In genomic region chr4:84528358-84528757, GRCm38 (mm10) we compare ENCODE assay signal across 24 mouse cellular contexts.
DNase-seq lines count a peak whose midpoint lies in the region; ATAC-seq and TF ChIP-seq lines count a peak whose summit lies in the region.
"Had no signal": no experiment of that assay in that cellular context is flagged by ENCODE, and none has a peak within 500 bp of the region (broad histone marks: within the 10 kb centered on the region; RNA-seq: fewer than 3 reads in every experiment).

No protein-coding gene starts in this region.

- peaks cover 26% of the 10 kb centered on the region for H3K4me1 ChIP-seq in forebrain, embryonic 14.5 days (ENCODE audit: control insufficient read depth, insufficient read depth, low read length)
- peaks cover 10% of the 10 kb centered on the region; the same call in 1 of the 2 replicates for H3K4me1 ChIP-seq in forebrain, embryonic 11.5 days (replicated peaks; ENCODE audit: control insufficient read depth, insufficient read depth, low read length)
- H3K4me1 ChIP-seq in ES-Bruce4 (ENCODE audit: control insufficient read depth, insufficient read depth, low read length), result peaks cover 1% of the 10 kb centered on the region

- 14% methylated on average over 2 of the region's 2 CpGs for WGBS in forebrain, embryonic 14.5 days
- 27% methylated on average over 2 of the region's 2 CpGs for WGBS in forebrain, embryonic 11.5 days

- no peak overlapping the region for H3K27ac ChIP-seq in forebrain, embryonic 14.5 days (ENCODE audit: low read depth, low read length)
- H3K27ac ChIP-seq in forebrain, embryonic 11.5 days (ENCODE audit: low read depth, low read length), result no peak overlapping the region
- no peak overlapping the region for H3K27ac ChIP-seq in ES-Bruce4 (ENCODE audit: insufficient read depth, low read length)
- H3K27ac ChIP-seq: forebrain, embryonic 10.5 days; forebrain, embryonic 15.5 days; heart, adult 2 months; heart, embryonic 10.5 days; heart, embryonic 13.5 days; hindbrain, embryonic 13.5 days; intestine, embryonic 15.5 days had no signal

- H3K4me2 ChIP-seq in forebrain, embryonic 14.5 days (ENCODE audit: low read length), result no peak overlapping the region
- H3K4me2 ChIP-seq in forebrain, embryonic 11.5 days (ENCODE audit: low read depth, low read length, severe bottlenecking), result no peak overlapping the region
- H3K4me2 ChIP-seq: forebrain, embryonic 15.5 days; heart, embryonic 13.5 days; hindbrain, embryonic 13.5 days; intestine, embryonic 15.5 days had no signal

- ATAC-seq in forebrain, embryonic 14.5 days, result no peak
- ATAC-seq in forebrain, embryonic 11.5 days (replicated peaks; ENCODE audit: low FRiP score), result no peak
- ATAC-seq: activated CD4-positive, CD25-positive, alpha-beta regulatory T cell, adult 4 months; forebrain, embryonic 15.5 days; hindbrain, embryonic 16.5 days; intestine, embryonic 15.5 days had no signal

- DNase-seq in forebrain, embryonic 14.5 days (ENCODE audit: low spot score), result peak; percentile 19
- no peak for DNase-seq in forebrain, embryonic 11.5 days (ENCODE audit: low spot score)
- peak; percentile 95 for DNase-seq in R1 (ENCODE audit: low read depth, low spot score)
- no peak for DNase-seq in layer of hippocampus, adult 9-10 months (ENCODE audit: low spot score)
- no peak for DNase-seq in thymus, postnatal 25 days
- DNase-seq: adrenal gland, adult 8-10 months; adrenal gland, postnatal 25 days; cerebellum, adult 18-20 months; cerebellum, adult 9-10 months; cerebellum, postnatal 14 days; gastrocnemius, postnatal 25 days; heart, adult 2 months; heart, postnatal 14 days; heart, postnatal 4 days; kidney, adult 11 months had no signal

- no peak for TF ChIP-seq POLR2A in ES-Bruce4 (IDR thresholded peaks at IDR 0.05; ENCODE audit: insufficient read depth, low read length)

- TF ChIP-seq EP300 in ES-Bruce4 (IDR thresholded peaks at IDR 0.05; ENCODE audit: insufficient read depth, low read depth, low read length), result 0 out of 2 replicates have a peak, but pooled peaks have one; percentile 13

- no peak for TF ChIP-seq CTCF in ES-Bruce4 (IDR thresholded peaks at IDR 0.05; ENCODE audit: low read depth, low read length)

- no peaks in the 10 kb centered on the region for H3K27me3 ChIP-seq in forebrain, embryonic 14.5 days (replicated peaks; ENCODE audit: control insufficient read depth, insufficient read depth, low read length)
- no peaks in the 10 kb centered on the region for H3K27me3 ChIP-seq in forebrain, embryonic 11.5 days (ENCODE audit: control insufficient read depth, insufficient read depth, low read length)
- no peaks in the 10 kb centered on the region for H3K27me3 ChIP-seq in ES-Bruce4 (ENCODE audit: control insufficient read depth, insufficient read depth, low read length, poor library complexity, severe bottlenecking)
- H3K27me3 ChIP-seq: intestine, embryonic 15.5 days had no signal

- no peak overlapping the region for H3K4me3 ChIP-seq in forebrain, embryonic 14.5 days (ENCODE audit: low read depth, low read length)
- H3K4me3 ChIP-seq in forebrain, embryonic 11.5 days (ENCODE audit: low read depth, low read length), result no peak overlapping the region
- H3K4me3 ChIP-seq in ES-Bruce4 (ENCODE audit: low read depth, low read length), result no peak overlapping the region
- H3K4me3 ChIP-seq: forebrain, embryonic 10.5 days; forebrain, embryonic 15.5 days; heart, adult 2 months; heart, embryonic 10.5 days; heart, embryonic 13.5 days; hindbrain, embryonic 13.5 days; intestine, embryonic 15.5 days had no signal

- H3K36me3 ChIP-seq in forebrain, embryonic 14.5 days (ENCODE audit: control insufficient read depth, insufficient read depth, low read length), result no peaks in the 10 kb centered on the region
- H3K36me3 ChIP-seq in forebrain, embryonic 11.5 days (ENCODE audit: control insufficient read depth, insufficient read depth, low read length), result no peaks in the 10 kb centered on the region
- H3K36me3 ChIP-seq in ES-Bruce4 (ENCODE audit: control insufficient read depth, insufficient read depth, low read length, poor library complexity, severe bottlenecking), result no peaks in the 10 kb centered on the region
- H3K36me3 ChIP-seq: forebrain, embryonic 10.5 days; forebrain, embryonic 15.5 days; heart, embryonic 10.5 days; heart, embryonic 13.5 days; hindbrain, embryonic 13.5 days; intestine, embryonic 15.5 days had no signal

- H3K9ac ChIP-seq in forebrain, embryonic 14.5 days (ENCODE audit: low read length), result no peak overlapping the region
- H3K9ac ChIP-seq in forebrain, embryonic 11.5 days (ENCODE audit: low read length), result no peak overlapping the region
- no peak overlapping the region for H3K9ac ChIP-seq in ES-Bruce4 (ENCODE audit: low read depth, poor library complexity, severe bottlenecking)
- H3K9ac ChIP-seq: forebrain, embryonic 15.5 days; heart, embryonic 13.5 days; hindbrain, embryonic 13.5 days; intestine, embryonic 15.5 days had no signal

- H3K9me3 ChIP-seq in forebrain, embryonic 14.5 days (replicated peaks; ENCODE audit: control insufficient read depth, low read length), result no peaks in the 10 kb centered on the region
- no peaks in the 10 kb centered on the region for H3K9me3 ChIP-seq in forebrain, embryonic 11.5 days (ENCODE audit: control insufficient read depth, low read length)
- H3K9me3 ChIP-seq in ES-Bruce4 (replicated peaks; ENCODE audit: control insufficient read depth, insufficient read depth, low read length, poor library complexity, severe bottlenecking), result no peaks in the 10 kb centered on the region
- H3K9me3 ChIP-seq: forebrain, embryonic 10.5 days; forebrain, embryonic 15.5 days; heart, embryonic 10.5 days; heart, embryonic 13.5 days; hindbrain, embryonic 13.5 days; intestine, embryonic 15.5 days had no signal

Comparison
In these comparisons a context has a peak if more than half of its experiments do, and no peak if none do; other contexts are left out.
1. DNase-seq: peak in forebrain, embryonic 14.5 days (single experiment) and R1 (single experiment); none in forebrain, embryonic 11.5 days (single experiment), layer of hippocampus, adult 9-10 months (single experiment) and thymus, postnatal 25 days (single experiment).